Mouse (Mus musculus): ENCODE results near the gene Syde1.

Gene Syde1

DNA sequence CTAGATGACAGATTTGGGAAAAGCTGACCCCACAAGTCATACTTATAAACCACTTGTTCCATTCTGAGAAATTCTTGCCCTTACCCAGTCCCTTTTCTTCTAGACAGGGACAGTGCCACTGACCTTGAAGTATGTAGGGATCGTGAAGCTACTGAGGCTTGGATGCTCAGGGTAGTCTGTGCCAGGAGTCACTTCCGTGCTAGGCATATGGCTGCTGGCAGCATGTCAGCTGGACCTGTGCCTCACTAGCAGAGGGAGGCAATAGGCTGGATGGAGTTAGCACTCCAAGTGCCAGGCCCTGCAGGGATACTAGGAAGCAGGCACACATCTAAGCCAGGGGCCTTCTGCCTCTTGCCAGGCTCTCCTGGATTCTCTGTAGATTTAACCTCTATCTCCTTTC, 16.1 kb downstream of the Syde1 start:
- DNase-seq (ENCODE audit: low read depth, low spot score) = no peak

- DNase-seq (ENCODE audit: low read depth, low spot score) = no peak
Observed at GRCm38 (mm10) chr10:78575105-78575632, 16.6 kb downstream of the Syde1 start.

DNA sequence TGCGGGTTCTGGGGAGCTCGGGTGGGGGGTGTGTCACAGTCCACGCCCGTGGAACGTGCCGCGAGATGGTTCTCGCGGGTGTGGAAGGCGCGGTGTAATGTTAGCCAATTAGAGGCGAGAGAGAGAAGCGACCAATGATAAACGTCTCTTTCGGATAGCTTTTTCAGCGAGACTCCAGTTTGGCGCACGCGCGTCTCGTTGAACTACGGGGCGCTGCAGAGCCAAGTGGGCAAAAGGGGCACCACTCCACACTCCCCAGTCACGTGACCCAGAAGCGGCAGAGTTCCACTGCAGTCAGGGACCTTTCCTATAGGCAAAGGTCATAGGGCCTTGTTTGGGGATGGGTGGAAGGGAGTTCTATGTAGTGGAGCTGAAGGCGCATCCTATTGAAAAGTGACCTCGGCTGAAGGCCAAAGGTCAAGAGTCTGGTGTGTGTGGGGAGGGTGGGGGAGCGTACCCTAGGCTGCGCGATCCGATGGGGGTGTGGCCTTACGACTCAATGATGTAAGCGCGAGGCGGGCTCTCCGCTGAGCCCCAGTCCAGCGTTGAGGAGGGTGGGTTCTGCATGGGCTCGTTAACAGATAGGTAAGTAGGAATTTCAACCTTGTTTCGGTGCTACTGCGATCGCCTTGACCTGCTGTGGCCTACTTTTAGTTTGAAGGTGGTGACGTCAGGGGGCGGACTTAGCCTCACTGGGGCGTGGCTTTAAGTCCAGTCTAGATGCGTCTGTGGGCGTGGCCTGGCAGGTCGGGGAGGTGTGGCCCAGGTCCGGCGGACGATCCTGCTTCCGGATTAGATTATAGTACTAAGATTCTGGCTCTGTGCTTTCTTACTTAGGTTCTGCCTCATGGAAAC, 17.3 kb downstream of the Syde1 start, which contains the start of gene Ilvbl:
Ilvbl (plus strand) TSS at position 97 of the 855 bp plus-strand sequence.
- DNase-seq (ENCODE audit: low read depth, low spot score) = peak; percentile 96

- no peak for DNase-seq (ENCODE audit: low read depth, low spot score)
Observed at GRCm38 (mm10) chr10:78573226-78573625, 18.5 kb downstream of the Syde1 start.

- no peak for DNase-seq (ENCODE audit: low read depth, low spot score)
Observed at GRCm38 (mm10) chr10:78570897-78571296, 20.9 kb downstream of the Syde1 start.

DNA sequence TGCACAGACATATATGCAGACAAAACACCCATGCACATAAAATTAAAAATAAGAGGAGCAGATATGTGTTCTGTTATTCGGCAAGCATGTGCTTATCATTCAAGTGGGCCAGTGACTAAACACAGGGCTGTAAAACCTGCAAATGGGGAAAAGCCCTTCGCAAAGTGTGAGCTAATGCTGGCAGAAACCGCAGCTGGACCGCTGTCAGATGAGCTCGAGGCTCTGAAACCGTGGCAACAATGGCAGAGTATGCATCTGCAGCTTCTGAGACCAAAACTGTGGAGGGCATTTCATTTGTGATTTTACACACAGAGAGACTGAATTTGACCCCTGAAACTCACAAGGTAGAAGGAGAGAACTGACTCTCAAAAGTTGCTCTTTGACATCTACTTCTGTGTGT, 21.3 kb downstream of the Syde1 start:
- DNase-seq (ENCODE audit: low read depth, low spot score) = no peak

DNA sequence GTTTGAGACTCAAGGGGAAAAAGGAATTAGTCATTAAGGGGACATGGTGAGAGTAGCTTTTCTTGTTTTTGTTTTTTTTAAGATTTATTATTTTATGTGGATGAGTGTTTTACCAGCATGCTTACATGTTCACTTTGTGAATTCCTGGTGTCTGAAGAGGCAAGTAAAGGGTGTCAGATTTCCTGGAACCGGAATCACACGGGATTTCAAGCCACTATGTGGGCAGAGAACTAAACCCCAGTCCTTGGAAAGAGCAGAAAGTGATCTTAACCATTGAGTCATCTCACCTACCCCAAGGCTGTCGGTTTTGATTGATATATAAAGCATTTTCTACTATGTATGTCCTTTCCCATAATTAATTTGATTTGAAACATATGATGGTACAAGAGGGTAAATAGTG, 22.1 kb downstream of the Syde1 start:
- no peak for DNase-seq (ENCODE audit: low read depth, low spot score)

DNA sequence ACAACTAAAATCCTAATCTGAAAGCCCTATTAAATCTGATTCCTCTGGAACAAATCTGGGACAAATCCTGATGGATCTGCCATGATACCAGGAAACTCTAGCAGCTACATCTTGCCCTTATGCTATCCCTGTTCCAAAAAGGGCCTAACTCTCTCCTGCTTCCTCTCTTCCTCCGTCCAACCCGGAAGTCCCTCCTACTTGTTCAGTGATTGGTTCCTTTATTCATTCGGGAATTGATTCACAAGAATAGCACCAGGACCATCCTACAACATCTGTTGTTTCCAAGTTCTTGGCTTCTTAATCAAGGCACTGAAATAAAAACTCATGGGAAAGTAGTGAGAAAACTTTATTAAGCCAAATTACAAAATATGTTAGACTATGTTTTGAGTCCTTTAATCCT, 22.6 kb downstream of the Syde1 start:
- no peak for DNase-seq (ENCODE audit: low read depth, low spot score)

GRCm38 (mm10) chr10:78565070-78565469, 26.7 kb downstream of the Syde1 start:
- no peak for DNase-seq (ENCODE audit: low read depth, low spot score)

DNA sequence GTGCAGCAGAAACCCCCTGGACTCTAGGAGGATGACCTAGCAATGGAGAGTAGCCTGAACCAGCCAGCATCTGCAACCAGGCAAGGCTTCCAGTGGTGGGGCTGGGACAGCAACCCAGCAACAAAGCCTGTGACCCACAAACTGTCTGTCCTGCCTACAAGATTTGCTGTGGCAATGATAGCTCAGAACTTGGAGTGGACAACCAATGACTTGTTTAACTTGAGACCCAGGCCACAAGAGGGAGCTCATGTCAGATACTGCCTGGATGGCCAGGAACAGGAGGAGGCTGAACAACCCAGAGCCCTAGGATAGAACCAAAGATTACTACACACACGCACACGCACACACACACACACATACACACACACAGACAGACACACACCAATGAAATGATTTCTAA, 50.8 kb downstream of the Syde1 start:
- peak; percentile 7 for DNase-seq (ENCODE audit: low read depth, low spot score)

Measured in mesoderm, embryonic 11.5 days (tissue).